Mouse (Mus musculus) CD8-positive naive resting alpha-beta T cell, adult 2 months (primary cell): ENCODE data around the gene Xpc.
A peak's percentile ranks its signal among the peaks of the same experiment; 100 is the strongest.

ENCODE experiments used
- DNase-seq, 2 experiments: peaks; one replicate each; pipeline ENCODE4 v3.0.0; 2022; ENCODE audit warnings: low read depth in 2 of 2, low spot score in 2 of 2

The Xpc gene

GRCm38 (mm10) chr6:91515545-91516449 lies at the start of gene Xpc, which contains the start of gene Lsm3:
Gene Xpc (minus strand): TSS chr6:91515888.
Gene Lsm3 (plus strand): TSS chr6:91515928.
- DNase-seq, result peak; percentile 97 to 99

- no peak for DNase-seq
Observed at GRCm38 (mm10) chr6:91563031-91563430, 47.3 kb upstream of the Xpc start.

GRCm38 (mm10) chr6:91560186-91560585 lies 44.5 kb upstream of the Xpc start:
- no peak for DNase-seq

- DNase-seq, result no peak
Observed at GRCm38 (mm10) chr6:91559371-91559770, 43.7 kb upstream of the Xpc start.

- no peak for DNase-seq
Observed at GRCm38 (mm10) chr6:91558565-91558964, 42.9 kb upstream of the Xpc start.

GRCm38 (mm10) chr6:91552693-91553092 lies 37.0 kb upstream of the Xpc start:
- no peak for DNase-seq

- DNase-seq, result no peak
Observed at GRCm38 (mm10) chr6:91551671-91552070, 36.0 kb upstream of the Xpc start.

- no peak for DNase-seq
Observed at GRCm38 (mm10) chr6:91549621-91550020, 33.9 kb upstream of the Xpc start.

GRCm38 (mm10) chr6:91547313-91547712 lies 31.6 kb upstream of the Xpc start:
- no peak for DNase-seq

GRCm38 (mm10) chr6:91546241-91546884 lies 30.7 kb upstream of the Xpc start:
- no peak for DNase-seq

GRCm38 (mm10) chr6:91543056-91543455 lies 27.4 kb upstream of the Xpc start:
- DNase-seq, result no peak

- no peak for DNase-seq
Observed at GRCm38 (mm10) chr6:91541276-91541675, 25.6 kb upstream of the Xpc start.

- DNase-seq, result no peak
Observed at GRCm38 (mm10) chr6:91536047-91536765, 20.5 kb upstream of the Xpc start.

GRCm38 (mm10) chr6:91535231-91535630 lies 19.5 kb upstream of the Xpc start:
- no peak for DNase-seq

GRCm38 (mm10) chr6:91534268-91534667 lies 18.6 kb upstream of the Xpc start:
- no peak for DNase-seq

GRCm38 (mm10) chr6:91533771-91534170 lies 18.1 kb upstream of the Xpc start:
- DNase-seq, result no peak

- DNase-seq, result no peak
Observed at GRCm38 (mm10) chr6:91533359-91533758, 17.7 kb upstream of the Xpc start.

GRCm38 (mm10) chr6:91532661-91533060 lies 17.0 kb upstream of the Xpc start:
- no peak for DNase-seq

GRCm38 (mm10) chr6:91531276-91531675 lies 15.6 kb upstream of the Xpc start:
- DNase-seq, result no peak

GRCm38 (mm10) chr6:91530673-91531072 lies 15.0 kb upstream of the Xpc start:
- no peak for DNase-seq

GRCm38 (mm10) chr6:91528265-91528664 lies 12.6 kb upstream of the Xpc start:
- DNase-seq, result no peak
